Mouse (Mus musculus) erythroblast, embryonic 14.5 days (primary cell): ENCODE results near the gene Nelfb. TPM values are rescaled to one million over a fixed set of nuclear protein-coding genes. Genes with fewer than 3 reads are reported as not detected.
A peak's percentile ranks its signal among the peaks of the same experiment; 100 is the strongest.

Source experiments
- H3K27me3 ChIP-seq: 2 replicates; pipeline ENCODE4 v1.6.1; 2012; ENCODE audit warnings: inconsistent platforms; ENCODE audit not compliant: control insufficient read depth
- H3K36me3 ChIP-seq: 2 replicates; pipeline ENCODE4 v1.6.1; 2012; ENCODE audit warnings: mild to moderate bottlenecking, inconsistent platforms; ENCODE audit not compliant: control insufficient read depth
- H3K4me1 ChIP-seq: 2 replicates; pipeline ENCODE4 v1.6.1; 2012; ENCODE audit warnings: inconsistent platforms; ENCODE audit not compliant: control insufficient read depth
- H3K4me3 ChIP-seq: replicated peaks from 2 replicates; pipeline ENCODE3; 2012; ENCODE audit warnings: moderate library complexity, mild to moderate bottlenecking, inconsistent platforms
- H3K9me3 ChIP-seq: 2 replicates; pipeline ENCODE4 v1.6.1; 2012; ENCODE audit warnings: low read length, inconsistent platforms, mixed read lengths; ENCODE audit not compliant: control insufficient read depth
- GATA1 ChIP-seq: IDR thresholded peaks from 2 replicates; pipeline ENCODE4 v1.6.1; 2012; ENCODE audit warnings: low read length, inconsistent platforms, mixed read lengths
- TAL1 ChIP-seq: IDR thresholded peaks from 3 replicates; pipeline ENCODE4 v1.6.1; 2012; ENCODE audit warnings: low read length, inconsistent platforms, mixed read lengths
- polyA plus RNA-seq: library from polyadenylated mRNA; stranded (reverse); fragments of >175 nt; gene quantifications from 2 replicates; pipeline ENCODE4 v1.2.3, GENCODE M21; 2012

Nelfb gene
- polyA plus RNA-seq, 1 experiment: 1.8 TPM

- Histone ChIP-seq H3K9me3 (peaks cover 2% of the 10 kb centered on the region; the same call in 1 of the 2 replicates), H3K36me3 (no peaks in the 10 kb centered on the region), H3K4me1 (peaks cover 67% of the 10 kb centered on the region), H3K27me3 (peaks cover 97% of the 10 kb centered on the region), H3K4me3 (peak overlapping the region; percentile 68)
- TF ChIP-seq GATA1 (no peak), TAL1 (no peak)
These were observed 30.1 kb downstream of the Nelfb start for GRCm38 (mm10) chr2:25180973-25181890.

- Histone ChIP-seq H3K4me3 (peak within 1 kb of the TSS; percentile 68), H3K9me3 (peaks cover 2% of the 10 kb centered on the region; the same call in 1 of the 2 replicates), H3K36me3 (no peaks in the 10 kb centered on the region), H3K27me3 (peaks cover 89% of the 10 kb centered on the region), H3K4me1 (peaks cover 67% of the 10 kb centered on the region)
- TF ChIP-seq GATA1 (no peak), TAL1 (no peak)
These were observed 30.8 kb downstream of the Nelfb start, which contains the start of gene Nrarp for GRCm38 (mm10) chr2:25180478-25180903. Gene Nrarp (plus strand): TSS chr2:25180758.

DNA sequence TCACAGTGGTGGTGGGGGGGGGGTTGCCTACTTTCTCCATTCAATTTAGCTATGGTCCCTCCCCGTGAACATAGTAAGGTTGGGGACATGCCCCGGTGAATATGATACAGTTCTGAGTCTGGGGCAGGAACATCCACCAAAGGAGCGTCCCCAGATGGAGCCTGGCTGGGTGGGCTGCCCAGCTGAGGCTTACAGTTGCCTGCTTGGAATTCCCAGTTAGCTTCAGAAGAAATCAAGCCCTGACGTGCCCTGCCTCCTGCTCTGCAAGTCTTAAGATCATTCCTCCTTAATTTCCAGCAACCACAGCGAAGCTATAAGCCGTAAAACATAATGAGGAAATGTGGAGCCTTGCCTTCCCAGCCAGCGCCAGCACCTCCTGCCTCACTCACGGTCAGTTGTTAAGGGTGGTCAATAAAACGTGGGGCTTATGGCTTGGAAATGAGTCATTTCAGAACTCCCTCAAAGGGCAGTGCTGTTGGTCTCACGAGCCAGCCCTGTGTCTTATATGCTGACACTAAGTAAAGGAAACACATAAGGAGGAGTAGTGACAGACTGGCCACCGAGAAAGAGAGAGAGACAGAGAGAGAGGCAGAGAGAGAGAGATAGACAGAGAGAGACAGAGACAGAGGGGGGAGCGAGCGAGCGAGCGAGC, 31.6 kb downstream of the Nelfb start:
- Histone ChIP-seq H3K4me3 (peak overlapping the region; percentile 68), H3K27me3 (peaks cover 81% of the 10 kb centered on the region), H3K9me3 (peaks cover 2% of the 10 kb centered on the region; the same call in 1 of the 2 replicates), H3K36me3 (no peaks in the 10 kb centered on the region), H3K4me1 (peaks cover 70% of the 10 kb centered on the region)
- TF ChIP-seq GATA1: no peak
- TF ChIP-seq TAL1: no peak

DNA sequence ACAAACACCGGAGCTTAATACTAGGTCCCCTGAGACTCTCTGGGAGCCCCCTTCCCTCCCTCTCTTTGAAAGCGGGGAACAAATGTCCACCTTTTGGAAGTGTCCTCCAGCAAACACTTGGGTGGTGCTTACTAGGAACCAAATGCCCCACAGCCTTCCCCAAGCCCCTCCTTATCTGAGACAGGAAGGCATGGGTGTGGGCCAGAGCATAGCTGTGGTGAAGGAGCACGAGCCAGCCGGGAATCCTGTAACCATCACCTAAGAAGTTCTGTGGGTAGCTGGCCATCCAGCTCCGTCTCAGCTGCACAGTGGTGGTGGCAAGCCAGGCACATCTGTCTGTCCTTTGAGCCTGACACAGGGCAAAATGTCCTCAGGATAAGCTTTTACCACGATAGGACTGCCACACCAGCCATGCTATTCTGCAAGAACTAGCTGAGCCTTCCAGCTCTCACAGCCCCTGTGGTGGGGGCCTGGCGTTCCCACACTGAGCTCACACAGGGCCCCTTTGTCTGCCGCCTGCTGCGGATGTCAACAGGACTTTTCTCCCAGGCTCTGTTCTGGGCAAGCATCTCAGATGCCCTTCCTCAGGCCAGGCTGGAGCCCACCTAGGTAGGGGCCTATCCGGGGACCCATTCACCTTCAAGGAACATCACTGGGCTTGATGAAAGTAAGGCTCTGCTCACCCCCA, 32.9 kb downstream of the Nelfb start:
- peaks cover 2% of the 10 kb centered on the region; the same call in 1 of the 2 replicates for H3K9me3 ChIP-seq
- TF ChIP-seq TAL1 (no peak), GATA1 (no peak)
- peaks cover 83% of the 10 kb centered on the region for H3K4me1 ChIP-seq
- no peaks in the 10 kb centered on the region for H3K36me3 ChIP-seq
- no peak overlapping the region for H3K4me3 ChIP-seq
- peaks cover 69% of the 10 kb centered on the region for H3K27me3 ChIP-seq

- TF ChIP-seq GATA1: no peak
- no peak for TF ChIP-seq TAL1
- peaks cover 61% of the 10 kb centered on the region for H3K27me3 ChIP-seq
- peaks cover 88% of the 10 kb centered on the region for H3K4me1 ChIP-seq
- no peaks in the 10 kb centered on the region for H3K36me3 ChIP-seq
- no peak overlapping the region for H3K4me3 ChIP-seq
- peaks cover 2% of the 10 kb centered on the region; the same call in 1 of the 2 replicates for H3K9me3 ChIP-seq
These were observed 33.6 kb downstream of the Nelfb start for GRCm38 (mm10) chr2:25177685-25178084.

GRCm38 (mm10) chr2:25177076-25177475, 34.2 kb downstream of the Nelfb start:
- Histone ChIP-seq H3K27me3 (peaks cover 55% of the 10 kb centered on the region), H3K4me3 (no peak overlapping the region), H3K4me1 (peaks cover 88% of the 10 kb centered on the region), H3K36me3 (no peaks in the 10 kb centered on the region), H3K9me3 (peaks cover 2% of the 10 kb centered on the region; the same call in 1 of the 2 replicates)
- TF ChIP-seq TAL1 (no peak), GATA1 (no peak)

DNA sequence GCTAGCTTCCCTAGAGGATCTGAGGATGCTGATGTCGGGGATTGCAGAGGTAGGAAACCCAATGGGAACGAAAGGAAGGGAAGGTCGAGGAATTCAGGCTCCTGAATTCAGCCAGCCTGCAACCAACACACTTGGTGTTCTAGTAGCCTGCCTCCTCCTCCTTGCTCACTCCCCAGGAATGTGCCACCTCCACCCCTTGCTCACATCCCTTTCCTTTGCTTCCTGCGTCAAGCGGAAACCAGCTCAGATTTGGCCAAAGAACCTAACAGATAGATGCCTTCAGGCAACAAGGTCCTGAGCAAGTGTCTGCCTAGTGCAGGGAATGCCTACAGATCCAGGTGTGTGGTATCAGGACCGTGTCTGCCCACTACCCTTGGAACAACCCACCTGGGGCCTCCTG, 34.7 kb downstream of the Nelfb start:
- no peak overlapping the region for H3K4me3 ChIP-seq
- peaks cover 87% of the 10 kb centered on the region for H3K4me1 ChIP-seq
- peaks cover 50% of the 10 kb centered on the region for H3K27me3 ChIP-seq
- H3K9me3 ChIP-seq: peaks cover 2% of the 10 kb centered on the region; the same call in 1 of the 2 replicates
- H3K36me3 ChIP-seq: no peaks in the 10 kb centered on the region
- no peak for TF ChIP-seq GATA1
- TF ChIP-seq TAL1: no peak

GRCm38 (mm10) chr2:25175690-25176078, 35.6 kb downstream of the Nelfb start:
- H3K4me1 ChIP-seq: peaks cover 81% of the 10 kb centered on the region
- no peaks in the 10 kb centered on the region for H3K9me3 ChIP-seq
- H3K27me3 ChIP-seq: peaks cover 41% of the 10 kb centered on the region
- H3K36me3 ChIP-seq: no peaks in the 10 kb centered on the region
- TF ChIP-seq GATA1 (no peak), TAL1 (no peak)
- H3K4me3 ChIP-seq: no peak overlapping the region
